Mouse (Mus musculus) heart, postnatal 0 days (tissue): ENCODE data around the gene Rbfox1.

Experiments
- CTCF ChIP-seq: IDR thresholded peaks from 2 replicates; pipeline ENCODE4 v1.5.1; 2016; ENCODE audit warnings: antibody characterized with exemption, control low read depth, low read depth
- EP300 ChIP-seq: IDR thresholded peaks from 2 replicates; pipeline ENCODE4 v1.6.1; 2016; ENCODE audit warnings: antibody characterized with exemption, low read depth

- TF ChIP-seq EP300: no peak
- TF ChIP-seq CTCF: no peak
Measured at GRCm38 (mm10) chr16:7154671-7155070, 1269.5 kb downstream of the Rbfox1 start.
